Mouse (Mus musculus) urinary bladder, postnatal 10 days (tissue): Measurements from ENCODE around the gene H2-Q10.
"Not testable (repeated sequence)": the region's sequence is repeated elsewhere in the genome, so short reads cannot be mapped to it uniquely, and the experiment has no call there.

Experiments used
- DNase-seq: peaks from one replicate; pipeline ENCODE4 v3.0.0; 2022; ENCODE audit warnings: low spot score

The H2-Q10 gene

DNA sequence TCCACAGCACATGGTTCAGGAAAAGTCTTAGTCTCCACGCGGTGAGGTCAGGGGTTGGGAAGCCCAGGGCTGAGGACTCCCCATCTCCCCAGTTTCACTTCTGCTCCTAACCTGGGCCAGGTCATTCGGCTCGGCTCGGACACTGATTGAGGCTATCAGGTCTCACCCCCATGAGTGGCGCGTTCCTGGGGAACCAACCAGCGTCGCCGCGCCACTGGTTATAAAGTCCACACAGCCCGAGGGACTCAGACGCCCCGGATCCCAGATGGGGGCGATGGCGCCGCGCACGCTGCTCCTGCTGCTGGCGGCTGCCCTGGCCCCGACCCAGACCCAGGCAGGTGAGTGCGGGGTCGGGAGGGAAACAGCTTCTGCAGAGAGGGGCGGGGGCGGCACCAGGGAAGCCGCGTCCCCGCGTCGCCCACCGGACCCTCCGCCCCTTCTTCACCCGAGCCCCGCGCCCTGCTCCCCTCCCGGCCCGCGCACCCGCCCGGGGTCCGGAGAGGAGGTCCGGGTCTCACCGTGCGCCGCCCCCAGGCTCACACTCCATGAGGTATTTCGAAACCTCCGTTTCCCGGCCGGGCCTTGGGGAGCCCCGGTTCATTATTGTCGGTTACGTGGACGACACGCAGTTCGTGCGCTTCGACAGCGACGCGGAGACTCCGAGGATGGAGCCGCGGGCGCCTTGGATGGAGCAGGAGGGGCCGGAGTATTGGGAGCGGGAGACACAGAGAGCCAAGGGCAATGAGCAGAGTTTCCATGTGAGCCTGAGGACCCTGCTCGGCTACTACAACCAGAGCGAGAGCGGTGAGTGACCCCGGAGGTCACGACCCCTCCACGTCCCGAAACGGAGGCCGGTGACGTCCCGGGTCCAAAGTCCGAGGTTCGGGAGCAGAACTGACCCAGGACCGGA is at the start of gene H2-Q10:
Gene H2-Q10 (plus strand): TSS at position 248 of the 910 bp plus-strand sequence.
- DNase-seq, result no peak

DNA sequence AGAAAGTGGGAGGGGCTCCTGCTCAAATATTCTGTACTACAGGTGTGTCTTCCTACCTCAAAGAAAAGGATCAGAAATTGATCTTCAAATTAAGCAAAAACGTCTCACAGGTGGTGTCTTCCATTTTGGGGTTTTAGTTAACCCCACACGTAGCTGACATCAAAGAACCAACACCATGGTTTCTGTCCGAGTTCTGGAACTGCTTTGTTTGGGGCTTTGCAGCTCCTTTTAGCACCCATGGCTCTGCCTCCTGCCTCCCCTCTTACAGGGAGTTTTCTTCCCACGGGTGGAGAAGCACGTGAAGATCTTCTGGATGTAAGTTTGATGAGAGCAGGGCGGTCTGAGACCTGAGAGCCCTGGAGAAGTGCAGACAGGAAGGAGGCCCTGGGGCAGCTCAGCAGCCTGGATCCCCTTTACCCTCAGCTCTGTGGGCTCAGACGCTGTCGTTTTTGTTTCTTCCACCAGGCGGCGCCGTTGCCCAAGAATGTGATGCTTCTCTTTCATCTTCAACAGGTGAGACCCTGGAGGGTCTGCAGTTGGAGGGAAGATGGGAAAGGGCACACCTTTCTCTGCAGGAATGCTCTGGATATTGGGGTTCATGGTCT is 49.6 kb upstream of the H2-Q10 start:
- DNase-seq, result not testable (repeated sequence)

DNA sequence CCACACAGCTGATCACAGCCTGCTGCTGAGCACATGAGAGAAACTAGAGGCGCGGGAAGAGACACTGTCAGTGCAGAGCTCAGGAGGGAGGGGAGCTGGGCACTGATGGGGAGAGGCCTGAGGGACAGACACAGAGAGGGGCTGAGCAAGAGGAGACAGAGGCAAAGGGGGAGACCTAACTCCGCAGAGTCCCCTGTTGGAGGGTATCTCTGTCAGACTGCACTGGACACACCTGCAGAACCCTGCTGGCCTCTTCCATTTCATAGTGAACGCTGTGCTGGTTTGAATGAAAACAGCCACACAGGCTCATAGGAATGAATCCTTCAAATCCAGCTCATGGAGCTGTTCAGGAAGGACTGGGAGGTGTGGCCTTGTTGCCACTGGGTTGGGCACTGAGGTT is 48.6 kb upstream of the H2-Q10 start:
- DNase-seq, result not testable (repeated sequence)

DNA sequence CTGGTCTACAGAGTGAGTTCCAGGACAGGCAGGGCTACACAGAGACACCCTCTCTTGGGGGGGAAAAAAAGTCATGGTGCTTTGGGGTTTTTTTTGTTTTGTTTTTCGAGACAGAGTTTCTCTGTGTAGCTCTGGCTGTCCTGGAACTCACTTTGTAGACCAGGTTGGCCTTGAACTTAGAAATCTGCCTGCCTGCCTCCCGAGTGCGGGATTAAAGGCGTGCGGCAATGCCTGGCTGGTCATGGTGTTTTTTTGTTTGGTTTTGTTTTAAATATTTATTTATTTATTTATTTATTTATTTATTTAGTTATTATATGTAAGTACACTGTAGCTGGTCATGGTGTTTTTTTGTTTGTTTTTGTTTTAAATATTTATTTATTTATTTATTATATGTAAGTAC is 47.5 kb upstream of the H2-Q10 start:
- not testable (repeated sequence) for DNase-seq

DNA sequence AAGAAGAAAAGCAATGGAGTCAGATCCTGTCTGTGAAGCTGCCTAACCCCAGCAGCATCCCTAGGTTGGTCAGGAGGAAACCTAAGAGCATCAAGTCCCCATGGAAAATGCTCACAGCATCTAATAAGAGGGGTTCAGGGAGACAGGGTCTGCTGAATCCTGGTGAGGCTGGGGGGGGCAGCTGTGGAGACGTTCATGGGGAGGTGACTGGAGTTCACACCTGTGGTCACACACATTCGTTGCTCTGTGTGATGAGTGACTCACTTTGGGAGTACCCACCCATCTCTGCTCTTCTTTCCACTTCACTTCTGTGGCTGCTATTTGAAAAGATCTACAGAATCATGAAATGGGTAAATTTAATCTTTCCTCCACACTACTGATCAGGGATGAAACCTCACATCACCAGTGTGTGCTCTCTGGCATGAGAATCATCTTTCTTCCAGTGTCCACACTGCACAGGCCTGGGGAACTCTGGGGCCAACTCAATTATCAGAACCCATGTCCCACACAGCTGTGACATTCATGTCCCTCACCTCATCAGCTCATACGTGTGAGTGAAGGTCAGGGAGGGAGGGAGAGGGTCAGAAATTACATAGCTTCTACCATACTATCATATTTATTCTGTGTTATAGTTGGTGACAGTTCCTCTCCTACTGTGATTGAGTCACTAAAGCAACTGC is 46.6 kb upstream of the H2-Q10 start:
- DNase-seq, result not testable (repeated sequence)

DNA sequence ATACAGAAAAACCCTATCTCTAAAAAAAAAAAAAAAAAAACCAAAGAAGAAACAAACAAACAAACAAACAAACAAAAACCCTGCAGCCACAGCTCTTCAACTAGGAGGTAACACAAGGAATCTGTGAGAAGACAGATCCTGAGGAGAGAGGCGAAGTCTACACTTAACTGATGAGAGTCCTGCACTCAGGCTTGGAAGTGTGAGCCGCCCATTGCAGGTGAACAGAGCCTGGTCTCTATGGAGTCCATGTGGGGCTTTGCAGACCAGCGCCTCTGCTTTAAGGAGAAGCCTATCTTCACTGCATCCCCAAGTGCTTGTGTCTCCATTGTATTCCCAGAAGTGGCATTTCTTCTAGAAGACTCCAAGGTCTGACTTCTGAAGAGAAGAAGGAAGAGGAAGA is 45.8 kb upstream of the H2-Q10 start:
- not testable (repeated sequence) for DNase-seq

DNA sequence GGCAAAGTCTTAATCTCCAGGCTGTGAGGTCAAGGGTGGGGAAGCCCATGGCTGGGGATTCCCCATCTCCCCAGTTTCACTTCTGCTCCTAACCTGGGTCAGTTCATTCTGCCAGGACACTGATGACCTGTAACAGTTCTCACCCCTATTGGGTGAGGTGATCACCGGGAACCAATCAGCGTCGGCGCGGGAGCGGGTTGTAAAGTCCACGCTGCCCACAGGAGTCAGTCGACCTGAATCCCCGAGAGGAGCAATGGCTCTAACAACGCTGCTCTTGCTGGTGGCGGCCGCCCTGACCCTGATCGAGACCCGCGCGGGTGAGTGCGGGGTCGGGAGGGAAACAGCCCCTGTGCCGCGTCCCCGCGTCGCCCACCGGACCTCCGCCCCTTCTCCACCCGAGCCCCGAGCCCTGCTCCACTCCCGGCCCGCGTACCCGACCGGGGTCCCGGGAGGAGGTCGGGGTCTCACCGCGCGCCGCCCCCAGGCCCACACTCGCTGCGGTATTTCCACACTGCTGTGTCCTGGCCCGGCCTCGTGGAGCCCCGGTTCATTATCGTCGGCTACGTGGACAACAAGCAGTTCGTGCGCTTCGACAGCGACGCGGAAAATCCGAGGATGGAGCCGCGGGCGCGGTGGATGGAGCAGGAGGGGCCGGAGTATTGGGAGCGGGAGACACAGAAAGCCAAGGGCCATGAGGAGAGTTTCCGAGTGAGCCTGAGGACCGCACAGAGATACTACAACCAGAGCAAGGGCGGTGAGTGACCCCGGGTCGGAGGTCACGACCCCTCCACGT is 45.1 kb upstream of the H2-Q10 start, which contains the start of gene H2-Q6:
Gene H2-Q6 (plus strand): TSS at position 227 of the 793 bp plus-strand sequence.
- DNase-seq, result not testable (repeated sequence)

DNA sequence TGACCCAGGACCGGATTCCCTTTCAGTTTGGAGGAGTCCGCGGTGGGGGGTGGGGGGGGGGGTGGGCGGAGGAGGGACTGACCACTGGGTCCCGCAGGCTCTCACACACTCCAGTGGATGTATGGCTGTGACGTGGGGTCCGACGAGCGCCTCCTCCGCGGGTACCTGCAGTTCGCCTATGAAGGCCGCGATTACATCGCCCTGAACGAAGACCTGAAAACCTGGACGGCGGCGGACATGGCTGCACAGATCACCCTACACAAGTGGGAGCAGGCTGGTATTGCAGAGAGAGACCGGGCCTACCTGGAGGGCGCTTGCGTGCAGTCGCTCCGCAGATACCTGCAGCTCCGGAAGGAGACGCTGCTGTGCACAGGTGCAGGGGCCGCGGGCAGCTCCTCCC is 44.4 kb upstream of the H2-Q10 start:
- DNase-seq, result not testable (repeated sequence)

DNA sequence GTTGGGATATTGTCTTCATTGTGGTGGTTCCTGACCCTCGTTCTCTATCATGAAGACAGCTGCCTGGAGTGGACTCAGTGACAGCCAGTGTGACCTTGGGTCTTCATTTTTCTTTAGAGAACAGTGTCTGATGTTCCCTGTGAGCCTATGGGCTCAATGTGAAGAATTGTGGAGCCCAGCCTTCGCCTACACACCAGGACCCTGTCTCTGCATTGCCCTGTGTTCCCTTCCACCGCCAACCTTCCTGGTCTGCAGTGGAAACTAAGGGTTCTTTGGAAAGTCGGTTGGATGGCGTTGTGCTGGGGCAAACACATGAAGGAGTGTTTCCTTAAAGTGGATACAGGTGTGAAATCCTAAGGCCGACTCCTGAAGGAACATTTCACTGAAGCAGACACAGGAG is 41.0 kb upstream of the H2-Q10 start:
- DNase-seq, result not testable (repeated sequence)

DNA sequence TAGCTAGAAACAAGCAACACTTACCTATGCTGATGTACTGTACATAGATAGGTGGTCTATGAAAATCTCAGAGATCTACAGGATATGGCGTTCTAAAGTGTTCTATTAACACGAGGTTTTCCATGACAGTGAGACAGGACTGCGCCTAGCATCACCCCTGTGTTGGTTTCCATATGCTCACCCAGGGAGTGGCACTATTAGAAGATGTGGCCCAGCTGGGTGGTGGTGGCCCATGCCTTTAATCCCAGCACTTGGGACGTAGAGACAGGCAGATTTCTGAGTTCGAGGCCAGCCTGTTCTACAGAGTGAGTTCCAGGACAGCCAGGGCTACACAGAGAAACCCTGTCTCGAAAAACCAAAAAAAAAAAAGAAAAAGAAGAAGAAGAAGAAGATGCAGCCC is 39.2 kb upstream of the H2-Q10 start:
- DNase-seq, result not testable (repeated sequence)

DNA sequence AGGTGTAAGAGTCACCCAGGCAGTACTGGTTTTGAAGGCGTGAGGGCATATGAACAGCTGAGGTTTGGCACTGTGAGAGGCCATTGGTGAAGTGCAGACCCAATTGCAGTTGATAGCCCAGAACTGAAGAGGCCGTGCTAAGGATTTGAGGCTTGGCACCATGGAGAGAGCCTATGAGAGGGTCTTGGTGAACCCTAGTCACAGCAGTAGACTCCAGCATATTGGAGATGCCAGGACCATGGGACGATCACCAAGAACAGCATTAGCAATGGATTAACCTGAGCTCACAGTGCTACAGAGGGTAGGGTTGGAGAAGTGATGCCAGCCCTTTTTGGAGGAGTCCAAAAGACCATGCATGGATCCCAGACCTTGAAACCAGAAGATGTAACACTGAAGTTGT is 37.7 kb upstream of the H2-Q10 start:
- not testable (repeated sequence) for DNase-seq

DNA sequence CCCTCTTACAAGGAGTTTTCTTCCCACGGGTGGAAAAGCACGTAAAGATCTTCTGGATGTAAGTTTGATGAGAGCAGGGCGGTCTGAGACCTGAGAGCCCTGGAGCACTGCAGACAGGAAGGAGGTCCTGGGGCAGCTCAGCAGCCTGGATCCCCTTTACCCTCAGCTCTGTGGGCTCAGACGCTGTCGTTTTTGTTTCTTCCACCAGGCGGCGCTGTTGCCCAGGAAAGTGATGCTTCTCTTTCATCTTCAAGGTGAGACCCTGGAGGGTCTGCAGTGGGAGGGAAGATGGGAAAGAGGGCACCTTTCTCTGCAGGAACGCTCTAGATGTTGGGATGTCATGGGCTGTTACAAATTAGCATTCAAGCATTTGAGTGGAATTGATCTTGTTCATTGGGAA is 35.1 kb upstream of the H2-Q10 start:
- not testable (repeated sequence) for DNase-seq

DNA sequence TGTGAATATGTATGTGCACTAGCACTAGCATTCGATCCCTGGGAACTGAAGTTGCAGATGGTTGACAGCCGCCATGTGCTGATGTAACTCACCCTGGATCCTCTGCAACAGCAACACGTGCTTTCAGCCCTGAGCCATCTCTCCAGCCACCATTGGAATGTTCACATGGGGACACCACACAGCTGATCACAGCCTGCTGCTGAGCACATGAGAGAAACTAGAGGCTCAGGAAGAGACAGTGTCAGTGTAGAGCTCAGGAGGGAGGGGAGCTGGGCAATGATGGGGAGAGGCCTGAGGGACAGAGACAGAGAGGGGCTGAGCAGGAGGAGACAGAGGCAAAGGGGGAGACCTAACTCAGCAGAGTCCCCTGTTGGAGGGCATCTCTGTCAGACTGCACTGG is 34.3 kb upstream of the H2-Q10 start:
- DNase-seq, result not testable (repeated sequence)

DNA sequence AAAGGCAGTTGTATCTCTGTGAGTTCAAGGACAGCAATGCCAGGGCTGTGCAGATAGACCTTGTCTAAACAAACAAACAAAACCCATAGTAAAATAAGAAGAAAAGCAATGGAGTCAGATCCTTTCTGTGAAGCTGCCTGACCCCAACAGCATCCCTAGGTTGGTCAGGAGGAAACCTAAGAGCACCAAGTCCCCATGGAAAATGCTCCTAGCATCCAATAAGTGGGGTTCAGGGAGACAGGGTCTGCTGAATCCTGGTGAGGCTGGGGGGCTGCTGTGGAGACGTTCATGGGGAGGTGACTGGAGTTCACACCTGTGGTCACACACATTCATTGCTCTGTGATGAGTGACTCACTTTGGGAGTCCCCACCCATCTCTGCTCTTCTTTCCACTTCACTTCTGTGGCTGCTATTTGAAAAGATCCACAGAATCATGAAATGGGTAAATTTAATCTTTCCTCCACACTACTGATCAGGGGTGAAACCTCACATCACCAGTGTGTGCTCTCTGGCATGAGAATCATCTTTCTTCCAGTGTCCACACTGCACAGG is 32.4 kb upstream of the H2-Q10 start:
- not testable (repeated sequence) for DNase-seq

DNA sequence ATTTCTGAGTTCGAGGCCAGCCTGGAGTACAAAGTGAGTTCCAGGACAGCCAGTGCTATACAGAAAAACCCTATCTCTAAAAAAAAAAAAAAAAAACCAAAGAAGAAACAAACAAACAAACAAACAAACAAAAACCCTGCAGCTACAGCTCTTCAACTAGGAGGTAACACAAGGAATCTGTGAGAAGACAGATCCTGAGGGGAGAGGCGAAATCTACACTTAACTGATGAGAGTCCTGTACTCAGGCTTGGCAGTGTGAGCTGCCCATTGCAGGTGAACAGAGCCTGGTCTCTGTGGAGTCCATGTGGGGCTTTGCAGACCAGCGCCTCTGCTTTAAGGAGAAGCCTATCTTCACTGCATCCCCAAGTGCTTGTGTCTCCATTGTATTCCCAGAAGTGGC is 31.5 kb upstream of the H2-Q10 start:
- DNase-seq, result not testable (repeated sequence)

DNA sequence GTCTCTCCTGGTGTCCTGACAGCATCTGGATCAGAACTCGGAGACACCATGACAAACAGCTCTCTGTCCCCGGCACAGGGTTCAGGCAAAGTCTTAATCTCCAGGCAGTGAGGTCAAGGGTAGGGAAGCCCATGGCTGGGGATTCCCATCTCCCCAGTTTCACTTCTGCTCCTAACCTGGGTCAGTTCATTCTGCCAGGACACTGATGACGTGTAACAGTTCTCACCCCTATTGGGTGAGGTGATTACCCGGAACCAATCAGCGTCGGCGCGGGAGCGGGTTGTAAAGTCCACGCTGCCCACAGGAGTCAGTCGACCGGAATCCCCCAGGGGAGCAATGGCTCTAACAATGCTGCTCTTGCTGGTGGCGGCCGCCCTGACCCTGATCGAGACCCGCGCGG is 31.0 kb upstream of the H2-Q10 start, which contains the start of gene H2-Q7:
Gene H2-Q7 (plus strand): TSS at position 271 of the 400 bp plus-strand sequence.
- not testable (repeated sequence) for DNase-seq

DNA sequence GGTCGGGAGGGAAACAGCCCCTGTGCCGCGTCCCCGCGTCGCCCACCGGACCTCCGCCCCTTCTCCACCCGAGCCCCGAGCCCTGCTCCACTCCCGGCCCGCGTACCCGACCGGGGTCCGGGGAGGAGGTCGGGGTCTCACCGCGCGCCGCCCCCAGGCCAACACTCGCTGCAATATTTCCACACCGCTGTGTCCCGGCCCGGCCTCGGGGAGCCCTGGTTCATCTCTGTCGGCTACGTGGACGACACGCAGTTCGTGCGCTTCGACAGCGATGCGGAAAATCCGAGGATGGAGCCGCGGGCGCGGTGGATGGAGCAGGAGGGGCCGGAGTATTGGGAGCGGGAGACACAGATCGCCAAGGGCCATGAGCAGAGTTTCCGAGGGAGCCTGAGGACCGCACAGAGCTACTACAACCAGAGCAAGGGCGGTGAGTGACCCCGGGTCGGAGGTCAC is 30.6 kb upstream of the H2-Q10 start:
- not testable (repeated sequence) for DNase-seq

DNA sequence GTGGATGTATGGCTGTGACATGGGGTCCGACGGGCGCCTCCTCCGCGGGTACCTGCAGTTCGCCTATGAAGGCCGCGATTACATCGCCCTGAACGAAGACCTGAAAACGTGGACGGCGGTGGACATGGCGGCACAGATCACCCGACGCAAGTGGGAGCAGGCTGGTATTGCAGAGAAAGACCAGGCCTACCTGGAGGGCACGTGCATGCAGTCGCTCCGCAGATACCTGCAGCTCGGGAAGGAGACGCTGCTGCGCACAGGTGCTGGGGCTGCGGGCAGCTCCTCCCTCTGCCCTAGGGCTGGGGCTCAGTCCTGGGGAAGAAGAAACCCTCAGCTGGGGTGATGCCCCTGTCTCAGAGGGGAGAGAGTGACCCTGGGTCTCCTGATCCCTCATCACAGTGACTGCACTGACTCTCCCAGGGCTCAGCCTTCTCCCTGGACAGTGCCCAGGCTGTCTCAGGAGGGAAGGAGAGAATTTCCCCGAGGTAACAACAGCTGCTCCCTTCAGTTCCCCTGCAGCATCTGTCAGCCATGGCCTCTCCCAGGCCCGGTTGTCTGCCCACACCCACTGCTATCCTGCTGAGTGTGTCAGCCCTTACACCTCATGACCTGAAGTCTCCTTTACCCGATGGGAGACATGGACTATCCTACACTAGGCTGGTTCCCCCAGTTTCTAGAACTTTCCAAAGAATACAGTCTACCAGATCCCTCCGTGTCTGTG is 29.8 kb upstream of the H2-Q10 start:
- DNase-seq, result not testable (repeated sequence)

DNA sequence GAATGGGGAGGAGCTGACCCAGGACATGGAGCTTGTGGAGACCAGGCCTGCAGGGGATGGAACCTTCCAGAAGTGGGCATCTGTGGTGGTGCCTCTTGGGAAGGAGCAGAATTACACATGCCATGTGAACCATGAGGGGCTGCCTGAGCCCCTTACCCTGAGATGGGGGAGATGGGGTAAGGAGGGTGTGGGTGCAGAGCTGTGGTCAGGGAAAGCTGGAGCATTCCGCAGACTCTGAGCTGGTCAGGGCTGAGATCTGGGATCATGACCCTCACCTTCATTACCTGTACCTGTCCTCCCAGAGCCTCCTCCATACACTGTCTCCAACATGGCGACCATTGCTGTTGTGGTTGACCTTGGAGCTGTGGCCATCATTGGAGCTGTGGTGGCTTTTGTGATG is 27.5 kb upstream of the H2-Q10 start:
- not testable (repeated sequence) for DNase-seq

DNA sequence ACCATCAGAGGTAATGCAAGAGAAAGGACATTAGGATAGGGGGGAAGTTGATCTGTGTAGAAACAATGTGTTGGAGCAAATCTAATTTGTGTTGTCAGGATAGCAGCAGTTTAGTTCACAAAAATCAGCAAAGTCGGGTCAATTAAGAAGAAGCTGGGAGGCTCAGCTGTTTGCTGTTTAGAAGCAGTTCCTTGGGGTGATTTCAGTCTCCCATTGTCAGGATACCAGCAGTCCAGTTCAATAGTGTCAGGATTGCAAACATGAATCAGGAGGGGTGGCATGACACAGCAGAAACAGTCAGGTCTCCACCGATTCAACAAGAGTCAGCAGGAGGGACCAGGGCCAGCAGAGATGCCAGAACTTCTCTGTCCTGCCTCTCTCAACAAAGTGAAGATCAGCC is 25.4 kb upstream of the H2-Q10 start:
- DNase-seq, result not testable (repeated sequence)

DNA sequence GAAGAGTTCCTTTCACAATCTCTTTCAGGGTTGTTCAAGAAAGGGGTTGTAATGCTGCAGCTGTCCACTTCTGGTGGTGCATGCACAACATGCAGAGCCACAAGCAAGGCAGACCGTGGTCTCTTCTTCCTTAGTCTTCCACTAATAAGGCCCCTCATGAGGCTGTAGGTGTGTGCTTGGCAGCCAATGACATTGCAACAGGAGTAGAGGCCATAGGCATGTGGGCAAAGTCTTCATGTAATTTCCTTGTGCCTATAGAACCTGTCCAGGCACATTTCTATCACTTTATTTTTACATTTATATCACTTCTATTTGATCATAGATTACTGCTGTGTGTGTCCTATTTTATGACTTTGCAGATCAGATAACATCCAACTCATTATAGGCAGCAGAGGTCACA is 11.6 kb upstream of the H2-Q10 start:
- not testable (repeated sequence) for DNase-seq
